Mouse (Mus musculus): ENCODE results near the gene Mmp24.

DNA sequence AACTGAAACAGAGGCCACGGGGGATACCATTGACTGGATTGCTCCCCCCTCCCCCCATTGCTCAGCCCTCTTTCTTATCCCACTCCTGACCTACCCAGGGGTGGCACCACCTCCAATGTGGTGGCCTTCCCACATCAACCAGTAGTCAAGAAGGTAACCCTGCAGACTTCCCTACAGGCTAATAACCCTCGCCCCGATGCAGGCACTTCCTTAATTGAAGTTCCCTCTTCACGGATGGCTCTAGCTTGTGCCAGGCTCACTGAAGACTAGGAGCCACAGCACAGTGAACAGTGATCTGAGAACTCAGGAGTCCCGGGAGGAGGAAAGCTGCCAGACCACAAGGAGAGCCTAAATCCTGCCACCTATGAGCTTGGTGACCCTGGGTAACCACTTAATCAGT, 11.8 kb downstream of the Mmp24 start:
- TF ChIP-seq POLR2A (IDR thresholded peaks at IDR 0.05; ENCODE audit: insufficient read depth, low read depth, low read length) (no peak), CTCF (IDR thresholded peaks at IDR 0.05; ENCODE audit: insufficient read depth, low read depth, low read length) (no peak)
